Mouse (Mus musculus): ENCODE results near the gene Uhrf2.
"Not testable (repeated sequence)": the region's sequence is repeated elsewhere in the genome, so short reads cannot be mapped to it uniquely, and the experiment has no call there.

The Uhrf2 gene

GRCm38 (mm10) chr19:30029894-30030635, at the start of gene Uhrf2:
Gene Uhrf2, plus strand, starts transcription at chr19:30030513.
- DNase-seq = peak; percentile 94

- DNase-seq = no peak
Measured at GRCm38 (mm10) chr19:29984208-29985005, 45.9 kb upstream of the Uhrf2 start.

DNA sequence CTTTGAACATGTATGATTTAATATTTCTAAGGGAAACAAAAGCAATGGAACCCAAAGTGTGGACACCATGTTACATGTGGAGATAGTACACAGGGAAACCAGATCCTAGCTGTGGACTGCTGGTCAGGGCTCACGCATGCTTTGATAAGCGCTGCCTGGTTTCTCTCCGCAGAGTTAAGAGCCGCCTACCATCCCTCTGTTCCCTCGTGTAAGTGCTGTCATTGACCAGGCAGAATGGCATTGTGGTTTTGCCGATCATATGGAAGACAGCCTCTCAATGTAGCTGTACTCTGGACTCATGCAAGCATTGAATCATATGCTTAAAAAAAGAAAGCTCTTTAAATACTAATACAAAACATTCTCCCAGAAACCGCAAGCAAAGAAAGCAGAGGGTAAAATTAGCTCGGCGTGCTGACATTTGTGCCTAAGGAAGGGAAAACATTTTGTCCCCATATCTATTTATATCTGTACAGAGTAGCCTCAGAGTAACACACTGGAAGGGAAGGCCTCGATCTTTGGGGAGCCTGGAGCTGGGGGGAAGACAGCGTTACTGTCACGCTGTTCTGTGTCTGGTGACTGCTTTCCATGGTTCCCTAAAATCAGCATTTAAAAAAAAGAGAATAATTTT, 43.7 kb upstream of the Uhrf2 start:
- no peak for DNase-seq

- DNase-seq = no peak
Measured at GRCm38 (mm10) chr19:30000406-30001365, 29.6 kb upstream of the Uhrf2 start.

DNA sequence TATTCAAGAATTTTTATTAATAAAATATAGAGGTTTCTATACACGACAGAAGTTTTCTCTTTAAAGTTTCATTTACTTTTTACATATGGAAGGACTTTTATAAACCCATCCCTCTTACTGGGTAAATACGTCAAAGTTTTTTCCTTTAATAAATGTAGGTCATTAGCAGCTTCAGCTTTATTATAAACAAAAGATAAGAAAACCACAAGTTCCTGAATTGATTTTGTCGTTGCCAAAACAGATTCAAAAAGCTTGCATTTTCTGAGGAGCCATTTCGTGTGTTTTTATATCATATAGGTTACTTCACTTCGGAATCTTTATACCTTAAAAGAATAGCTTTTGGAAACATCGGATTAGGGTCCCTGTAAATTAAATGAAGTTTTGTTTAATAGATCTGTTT, 28.8 kb upstream of the Uhrf2 start:
- no peak for DNase-seq

DNA sequence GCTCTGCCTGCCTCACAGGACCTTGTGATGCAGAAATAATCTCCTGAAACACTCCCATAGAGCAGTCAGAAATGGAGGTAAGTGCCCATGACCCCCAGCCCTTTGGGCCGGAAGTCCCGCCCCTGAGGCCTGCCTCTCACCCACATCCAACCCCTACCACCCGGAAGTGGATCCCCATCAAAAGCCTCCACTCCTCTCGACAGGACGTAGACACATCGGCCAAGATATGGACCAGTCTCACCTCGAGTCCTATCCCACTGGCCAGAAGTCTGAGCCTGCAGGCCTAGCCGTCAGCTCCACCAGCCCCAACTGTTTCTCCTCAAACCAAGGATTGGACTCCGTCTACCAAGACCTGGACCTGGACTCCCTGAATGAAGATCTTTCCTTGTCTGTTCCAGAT, 26.7 kb upstream of the Uhrf2 start, which contains the start of gene Trpd52l3:
Gene Trpd52l3 (plus strand): TSS at position 170 of the 400 bp plus-strand sequence.
- DNase-seq = no peak

DNA sequence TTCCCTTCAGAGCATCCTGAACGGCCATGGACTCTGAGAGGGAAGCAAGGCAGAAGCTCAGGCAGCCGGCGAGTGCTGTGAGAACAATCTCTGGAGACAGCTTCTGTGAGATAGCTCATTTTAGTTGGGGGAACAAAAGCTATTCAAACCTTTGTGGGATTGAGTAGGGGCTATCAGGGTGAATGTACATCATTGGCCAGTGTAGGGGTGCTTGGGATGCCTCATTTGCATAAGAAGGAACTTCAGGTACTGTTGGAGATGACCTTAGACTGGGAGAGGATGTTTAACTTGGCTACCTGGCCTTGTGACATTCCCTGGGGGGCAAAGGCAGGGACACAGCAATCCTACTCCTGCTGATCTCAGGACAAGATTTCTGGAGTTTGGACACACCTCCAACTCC, 23.9 kb upstream of the Uhrf2 start:
- no peak for DNase-seq

- DNase-seq = no peak
Measured at GRCm38 (mm10) chr19:30010520-30011296, 19.6 kb upstream of the Uhrf2 start.

- no peak for DNase-seq
Measured at GRCm38 (mm10) chr19:30014331-30014730, 16.0 kb upstream of the Uhrf2 start.

- no peak for DNase-seq
Measured at GRCm38 (mm10) chr19:30016156-30016555, 14.2 kb upstream of the Uhrf2 start.

DNA sequence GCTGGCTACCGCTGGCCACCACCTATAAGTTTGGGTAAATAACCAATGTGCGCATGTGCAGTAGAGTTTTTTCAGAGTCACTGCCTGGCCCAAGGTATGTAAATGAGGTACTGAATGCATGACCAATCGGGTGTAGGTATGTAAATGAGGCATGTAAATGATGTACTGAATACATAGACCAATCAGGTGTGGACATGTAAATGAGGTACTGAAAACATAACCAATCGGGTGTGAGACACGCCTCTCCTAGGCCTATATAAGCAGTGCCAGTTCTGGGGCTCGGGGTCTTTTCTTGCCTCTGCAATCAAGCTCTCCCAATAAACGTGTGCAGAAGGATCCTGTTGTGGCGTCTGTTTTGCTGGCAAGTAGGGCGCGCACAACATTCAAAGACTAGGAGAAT, 6.9 kb upstream of the Uhrf2 start:
- not testable (repeated sequence) for DNase-seq

DNA sequence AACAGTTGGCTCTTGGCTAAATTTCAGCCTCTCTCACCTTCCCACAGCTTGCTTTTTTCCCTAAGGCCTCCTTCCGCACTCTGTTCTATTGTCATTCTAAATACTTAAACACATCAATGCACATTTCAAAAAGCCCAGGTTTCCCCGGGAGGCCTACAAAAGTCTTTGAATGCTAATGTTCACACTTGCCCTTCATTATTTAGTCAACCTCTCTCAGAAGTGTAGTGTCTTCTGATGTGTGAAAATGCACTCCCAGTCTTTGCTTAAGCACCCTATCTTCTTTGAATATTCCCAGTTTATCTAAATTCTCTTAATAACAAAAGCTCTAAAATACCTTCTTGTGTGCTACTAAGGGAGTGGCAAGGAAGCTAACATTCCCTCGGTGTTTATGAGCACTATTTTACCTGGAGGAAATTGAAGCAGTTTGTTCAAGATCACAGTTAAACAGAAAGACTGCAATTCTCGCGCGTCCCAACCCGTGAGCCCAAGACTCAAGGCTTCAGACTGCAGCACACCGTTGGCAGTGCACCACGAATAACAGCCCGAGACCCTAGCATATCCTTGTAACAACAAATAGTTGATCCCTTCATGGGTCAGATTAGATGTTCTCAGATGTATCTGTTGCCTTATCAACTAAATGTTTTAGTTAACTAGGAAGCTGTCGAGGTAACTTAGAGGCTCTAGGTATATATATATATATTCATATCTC, 1.2 kb upstream of the Uhrf2 start:
- peak; percentile 9 for DNase-seq

DNA sequence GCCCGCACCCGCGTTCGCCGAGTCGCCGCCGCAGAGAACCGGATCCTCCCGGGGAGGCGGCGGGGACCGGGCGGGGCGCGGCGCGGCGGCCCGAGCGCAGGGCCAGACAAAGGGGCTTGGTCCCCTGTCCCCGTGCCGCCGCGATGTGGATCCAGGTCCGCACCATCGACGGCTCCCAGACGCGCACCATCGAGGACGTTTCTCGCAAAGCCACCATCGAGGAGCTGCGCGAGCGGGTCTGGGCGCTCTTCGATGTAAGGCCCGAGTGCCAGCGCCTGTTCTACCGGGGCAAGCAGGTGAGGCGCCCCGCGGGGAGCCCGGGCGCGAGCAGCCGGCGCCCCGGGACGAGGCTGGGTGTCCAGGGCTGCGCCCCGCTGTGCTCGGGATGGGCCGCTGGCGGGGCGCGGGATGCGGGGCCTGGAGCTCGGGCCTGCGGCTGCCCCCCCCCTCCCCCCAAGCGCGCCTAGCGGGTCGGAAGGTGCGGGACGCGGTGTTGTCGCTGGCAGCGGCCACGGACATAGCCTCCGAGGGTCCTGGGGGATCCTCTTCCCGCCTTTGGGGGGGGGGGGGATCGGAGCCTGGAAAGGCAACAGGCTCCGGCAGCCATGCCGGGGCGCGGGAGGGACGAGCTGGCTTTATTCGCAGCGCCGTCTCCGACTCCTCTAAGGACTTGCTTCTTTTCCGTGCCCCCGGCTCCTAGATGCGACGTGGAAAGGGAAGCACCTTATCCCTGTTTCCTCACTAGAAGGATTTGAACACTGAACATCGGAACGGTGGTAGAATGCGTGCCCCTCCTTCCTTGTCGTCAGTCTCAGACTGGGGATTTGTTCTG, 539 bp downstream of the Uhrf2 start:
- DNase-seq = peak; percentile 49

GRCm38 (mm10) chr19:30031468-30031931, 1.2 kb downstream of the Uhrf2 start:
- no peak for DNase-seq

DNA sequence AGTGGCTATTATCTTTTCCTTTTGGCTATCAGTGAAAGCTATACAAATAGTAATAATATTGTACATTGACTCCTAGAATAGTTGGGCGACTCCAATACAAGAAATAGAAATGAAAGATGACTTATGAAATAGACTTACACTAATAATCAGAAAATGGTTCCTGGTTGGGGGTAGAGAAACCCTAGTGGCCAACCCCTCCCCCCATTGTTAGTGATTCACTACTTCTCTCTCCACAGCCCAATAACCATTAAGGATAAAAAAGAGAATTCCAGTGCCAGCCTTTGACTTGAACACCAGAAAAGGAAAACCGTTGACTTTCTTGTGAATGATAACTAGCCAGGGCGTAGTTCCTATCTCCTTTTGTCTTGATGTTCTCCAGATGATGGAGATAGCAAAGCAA, 1.9 kb downstream of the Uhrf2 start:
- no peak for DNase-seq

- no peak for DNase-seq
Measured at GRCm38 (mm10) chr19:30035361-30035760, 5.0 kb downstream of the Uhrf2 start.

DNA sequence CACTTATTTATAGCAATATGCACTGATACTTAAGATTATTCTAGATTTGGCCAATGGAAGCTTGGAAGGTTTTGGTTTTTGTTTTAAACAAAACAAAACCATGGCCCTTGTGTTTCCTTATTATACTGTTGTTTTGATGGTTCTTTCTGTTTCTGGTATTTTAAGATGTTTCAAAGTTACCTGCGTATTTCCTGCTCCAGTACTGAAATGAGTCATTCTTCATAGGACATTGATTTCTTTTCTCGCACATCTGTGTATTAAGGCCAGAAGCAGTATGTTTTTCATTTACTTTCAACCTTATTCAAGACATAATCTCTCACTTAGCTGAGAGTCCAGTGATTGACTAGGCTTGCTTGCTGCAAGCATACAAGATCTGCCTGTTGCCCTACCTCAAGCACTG, 13.4 kb downstream of the Uhrf2 start:
- no peak for DNase-seq

DNA sequence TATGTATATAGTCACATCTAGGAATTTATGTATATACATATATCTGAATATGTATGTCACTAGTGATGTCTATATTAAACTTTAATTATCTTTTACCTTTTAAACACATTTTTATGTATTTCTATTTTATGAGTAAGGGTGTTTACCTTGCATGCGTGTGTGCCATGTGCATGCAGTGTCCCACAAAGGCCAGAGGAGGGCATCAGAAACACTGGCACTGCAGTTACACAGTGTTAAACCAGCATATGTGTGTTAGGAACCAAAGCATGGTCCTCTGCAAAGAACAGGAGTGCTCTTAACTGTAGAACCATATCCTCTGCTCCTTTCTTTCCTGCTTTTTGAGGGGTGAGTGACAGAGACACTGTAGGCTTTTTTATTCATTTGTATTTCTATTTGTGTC, 14.3 kb downstream of the Uhrf2 start:
- no peak for DNase-seq

DNA sequence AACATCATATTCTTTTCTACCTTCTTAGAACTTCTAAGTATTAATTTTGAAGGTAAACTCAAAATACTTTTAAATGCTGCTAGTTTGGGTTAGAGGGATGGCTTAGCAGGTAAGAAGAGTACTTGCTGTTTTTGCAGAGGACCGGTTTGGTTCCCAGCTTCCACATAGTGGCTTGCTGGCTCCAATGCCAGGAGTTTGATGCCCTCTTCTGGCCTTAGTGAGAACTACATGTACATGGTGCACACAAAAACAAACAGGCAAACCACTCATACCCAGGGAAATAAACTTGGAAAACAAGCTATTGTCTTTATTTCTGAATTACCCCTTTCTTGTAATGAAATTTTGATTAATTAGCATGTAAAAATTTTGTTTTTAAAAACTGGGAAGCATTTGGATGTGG, 15.5 kb downstream of the Uhrf2 start:
- no peak for DNase-seq

- no peak for DNase-seq
Measured at GRCm38 (mm10) chr19:30050584-30050983, 20.3 kb downstream of the Uhrf2 start.
